Mouse (Mus musculus): ENCODE data around the gene Slc25a11. TPM values are rescaled to one million over a fixed set of nuclear protein-coding genes. Genes with fewer than 3 reads are reported as not detected.

Gene Slc25a11
- polyA plus RNA-seq, 1 experiment from 2014 or later, result 162 TPM

- Histone ChIP-seq H3K4me1 (0 out of 2 replicates have a peak, but pooled peaks cover 3% of the 10 kb centered on the region), H3K27ac (no peak overlapping the region), H3K9me3 (no peaks in the 10 kb centered on the region)
Observed at GRCm38 (mm10) chr11:70626877-70627276, 20.4 kb downstream of the Slc25a11 start.

GRCm38 (mm10) chr11:70625473-70625872 is 21.8 kb downstream of the Slc25a11 start:
- Histone ChIP-seq H3K36me3 (no peaks in the 10 kb centered on the region), H3K9ac (no peak overlapping the region), H3K9me3 (no peaks in the 10 kb centered on the region), H3K27ac (no peak overlapping the region), H3K27me3 (no peaks in the 10 kb centered on the region), H3K4me3 (no peak overlapping the region), H3K4me2 (no peak overlapping the region), H3K4me1 (0 out of 2 replicates have a peak, but pooled peaks cover 8% of the 10 kb centered on the region)
- no peak for ATAC-seq (ENCODE audit: borderline replicate concordance, extremely low read depth, low FRiP score, low TSS enrichment)
- 36% methylated on average over 4 of the region's 4 CpGs for WGBS

More at GRCm38 (mm10) chr11:70626877-70627276, 20.4 kb downstream of the Slc25a11 start:
- Histone ChIP-seq H3K4me3 (no peak overlapping the region), H3K36me3 (no peaks in the 10 kb centered on the region), H3K4me2 (no peak overlapping the region), H3K27me3 (no peaks in the 10 kb centered on the region), H3K9ac (no peak overlapping the region)
- 63% methylated on average over 4 of the region's 4 CpGs for WGBS
- ATAC-seq (ENCODE audit: borderline replicate concordance, extremely low read depth, low FRiP score, low TSS enrichment), result no peak

GRCm38 (mm10) chr11:70623053-70623742 is 24.1 kb downstream of the Slc25a11 start:
- no peak overlapping the region for H3K9ac ChIP-seq
- 61% methylated on average over 10 of the region's 10 CpGs for WGBS
- no peak for ATAC-seq (ENCODE audit: borderline replicate concordance, extremely low read depth, low FRiP score, low TSS enrichment)

DNA sequence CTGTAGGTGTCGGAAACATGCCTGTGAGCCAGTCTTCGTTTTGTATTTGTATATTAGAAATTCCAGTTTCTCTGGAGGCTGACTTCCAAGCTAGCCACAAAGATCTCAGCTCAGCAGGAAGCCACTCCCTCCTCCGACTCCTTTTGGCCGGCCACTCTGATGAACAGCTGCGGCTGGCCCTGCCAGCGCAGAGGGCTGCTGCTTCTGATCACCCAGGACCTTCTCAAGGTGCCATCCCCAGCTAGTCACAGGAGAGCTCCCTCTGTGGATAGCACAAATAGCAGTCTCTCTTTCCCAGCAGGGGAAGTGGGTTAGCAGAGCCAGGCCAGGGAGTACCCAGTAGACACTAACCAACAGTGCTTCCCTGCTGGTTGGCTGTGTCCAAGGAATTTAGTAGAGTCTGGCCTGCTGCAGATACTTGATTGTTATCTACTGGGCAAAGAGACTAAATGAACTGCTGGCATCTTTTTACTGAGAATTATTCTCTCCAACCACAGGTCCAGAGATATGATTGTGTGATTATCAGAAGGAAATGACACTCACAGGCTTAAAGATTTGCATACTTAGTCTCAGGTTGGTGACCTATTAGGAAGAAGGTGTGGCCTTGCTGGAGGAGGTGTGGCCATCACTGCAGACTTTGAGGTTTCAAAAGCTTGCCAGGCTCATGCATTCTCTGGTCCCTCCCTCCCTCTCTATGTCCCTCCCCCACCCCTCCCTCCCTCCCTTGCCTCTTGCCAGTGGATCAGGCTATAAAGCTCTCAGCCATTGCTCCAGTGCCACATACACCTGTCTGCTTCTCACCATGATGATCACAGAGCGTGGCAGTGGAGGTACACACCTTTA is 25.1 kb downstream of the Slc25a11 start:
- Histone ChIP-seq H3K36me3 (no peaks in the 10 kb centered on the region), H3K4me2 (no peak overlapping the region), H3K4me3 (no peak overlapping the region), H3K9me3 (no peaks in the 10 kb centered on the region), H3K4me1 (0 out of 2 replicates have a peak, but pooled peaks cover 8% of the 10 kb centered on the region), H3K9ac (no peak overlapping the region), H3K27me3 (no peaks in the 10 kb centered on the region), H3K27ac (no peak overlapping the region)
- 40% methylated on average over 7 of the region's 7 CpGs for WGBS
- ATAC-seq (ENCODE audit: borderline replicate concordance, extremely low read depth, low FRiP score, low TSS enrichment), result 0 out of 2 replicates have a peak, but pooled peaks have one; percentile 27

More at GRCm38 (mm10) chr11:70623053-70623742, 24.1 kb downstream of the Slc25a11 start:
- no peak overlapping the region for H3K4me2 ChIP-seq
- H3K36me3 ChIP-seq, result no peaks in the 10 kb centered on the region
- H3K27me3 ChIP-seq, result no peaks in the 10 kb centered on the region
- no peak overlapping the region for H3K4me3 ChIP-seq
- no peaks in the 10 kb centered on the region for H3K9me3 ChIP-seq
- H3K27ac ChIP-seq, result no peak overlapping the region
- H3K4me1 ChIP-seq, result 0 out of 2 replicates have a peak, but pooled peaks cover 8% of the 10 kb centered on the region

DNA sequence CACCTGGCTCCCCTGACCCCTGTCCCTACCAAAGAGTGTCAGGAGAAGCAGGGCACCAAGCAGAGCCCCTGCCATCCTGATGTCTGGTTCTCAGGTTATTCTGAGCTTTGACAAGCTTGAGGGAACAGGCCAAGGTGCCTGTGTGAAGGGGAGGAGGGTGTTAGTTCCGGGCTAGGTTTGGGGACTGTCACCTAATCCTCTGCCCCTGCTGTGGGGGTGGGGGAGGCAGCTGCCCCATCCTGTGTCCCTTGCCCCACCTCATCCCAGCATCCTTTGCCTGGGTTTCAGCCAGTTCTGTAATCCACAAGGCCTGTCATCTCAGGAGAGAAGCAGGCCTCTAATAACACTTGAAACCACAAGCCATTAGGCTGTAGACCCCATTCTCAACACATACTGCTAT is 28.2 kb downstream of the Slc25a11 start, which contains the start of gene Chrne:
TSS of gene Chrne (minus strand) at position 116 of the 400 bp plus-strand sequence.
- Histone ChIP-seq H3K4me2 (no peak within 1 kb of the TSS), H3K27me3 (0 out of 2 replicates have a peak, but pooled peaks cover 9% of the 10 kb centered on the region), H3K4me1 (peaks cover 20% of the 10 kb centered on the region), H3K36me3 (no peaks in the 10 kb centered on the region), H3K9ac (no peak within 1 kb of the TSS), H3K4me3 (no peak within 1 kb of the TSS), H3K27ac (no peak within 1 kb of the TSS), H3K9me3 (no peaks in the 10 kb centered on the region)
- ATAC-seq (ENCODE audit: borderline replicate concordance, extremely low read depth, low FRiP score, low TSS enrichment), result no peak
- 24% methylated on average over 1 of the region's 1 CpGs for WGBS

GRCm38 (mm10) chr11:70615516-70616093 is 31.7 kb downstream of the Slc25a11 start, which contains the start of gene 4930544D05Rik:
4930544D05Rik (plus strand) TSS chr11:70615848.
- 0 out of 2 replicates have a peak, but pooled peaks cover 9% of the 10 kb centered on the region for H3K27me3 ChIP-seq
- 14% methylated on average over 21 of the region's 21 CpGs for WGBS
- H3K9ac ChIP-seq, result peak within 1 kb of the TSS; percentile 50
- H3K4me3 ChIP-seq, result peak within 1 kb of the TSS; percentile 44
- peaks cover 12% of the 10 kb centered on the region for H3K36me3 ChIP-seq
- ATAC-seq (ENCODE audit: borderline replicate concordance, extremely low read depth, low FRiP score, low TSS enrichment), result peak; percentile 13; the same call in 1 of the 2 replicates
- peak within 1 kb of the TSS; percentile 58 for H3K27ac ChIP-seq
- peaks cover 12% of the 10 kb centered on the region for H3K4me1 ChIP-seq
- no peaks in the 10 kb centered on the region for H3K9me3 ChIP-seq
- H3K4me2 ChIP-seq, result peak within 1 kb of the TSS; percentile 92

DNA sequence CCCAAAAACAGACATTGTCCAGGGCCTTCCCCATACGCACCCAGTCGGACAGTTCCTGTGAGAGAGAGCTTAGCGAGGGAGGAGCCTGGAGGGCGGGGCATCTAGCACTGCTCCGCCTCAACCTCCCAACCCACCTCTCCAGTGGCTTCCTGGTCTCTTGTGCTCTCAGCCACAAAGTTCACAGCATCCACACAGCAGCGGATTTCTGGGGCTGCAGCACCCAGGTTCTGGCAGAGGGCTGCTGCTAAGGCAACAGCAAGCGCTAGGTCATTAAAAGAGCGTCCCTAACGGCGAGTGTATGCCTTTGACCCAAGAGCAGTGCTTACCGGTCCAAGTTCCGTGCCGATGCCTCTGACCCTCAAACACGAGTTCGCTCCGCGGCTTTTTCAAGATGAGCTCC is 32.2 kb downstream of the Slc25a11 start:
- no peaks in the 10 kb centered on the region for H3K9me3 ChIP-seq
- H3K9ac ChIP-seq, result peak overlapping the region; percentile 50
- WGBS, result under 1% methylated on average over 17 of the region's 17 CpGs
- H3K4me1 ChIP-seq, result peaks cover 12% of the 10 kb centered on the region
- H3K4me2 ChIP-seq, result peak overlapping the region; percentile 92
- peaks cover 15% of the 10 kb centered on the region for H3K36me3 ChIP-seq
- H3K4me3 ChIP-seq, result peak overlapping the region; percentile 44
- ATAC-seq (ENCODE audit: borderline replicate concordance, extremely low read depth, low FRiP score, low TSS enrichment), result peak; percentile 87; the same call in 1 of the 2 replicates
- peak overlapping the region; percentile 58 for H3K27ac ChIP-seq
- 0 out of 2 replicates have a peak, but pooled peaks cover 9% of the 10 kb centered on the region for H3K27me3 ChIP-seq

GRCm38 (mm10) chr11:70612505-70612904 is 34.8 kb downstream of the Slc25a11 start:
- H3K9me3 ChIP-seq, result no peaks in the 10 kb centered on the region
- H3K36me3 ChIP-seq, result peaks cover 39% of the 10 kb centered on the region
- peaks cover 12% of the 10 kb centered on the region for H3K4me1 ChIP-seq
- no peak for ATAC-seq (ENCODE audit: borderline replicate concordance, extremely low read depth, low FRiP score, low TSS enrichment)
- no peak overlapping the region for H3K9ac ChIP-seq
- no peak overlapping the region for H3K27ac ChIP-seq
- 0 out of 2 replicates have a peak, but pooled peaks cover 9% of the 10 kb centered on the region for H3K27me3 ChIP-seq
- WGBS, result 75% methylated on average over 7 of the region's 7 CpGs
- no peak overlapping the region for H3K4me3 ChIP-seq
- H3K4me2 ChIP-seq, result no peak overlapping the region

- Histone ChIP-seq H3K27me3 (0 out of 2 replicates have a peak, but pooled peaks cover 1% of the 10 kb centered on the region), H3K9me3 (no peaks in the 10 kb centered on the region), H3K4me3 (no peak overlapping the region), H3K27ac (no peak overlapping the region), H3K9ac (no peak overlapping the region), H3K4me2 (no peak overlapping the region), H3K4me1 (peaks cover 12% of the 10 kb centered on the region), H3K36me3 (peaks cover 51% of the 10 kb centered on the region)
- 84% methylated on average over 4 of the region's 4 CpGs for WGBS
- ATAC-seq (ENCODE audit: borderline replicate concordance, extremely low read depth, low FRiP score, low TSS enrichment), result no peak
Observed at GRCm38 (mm10) chr11:70610752-70611151, 36.5 kb downstream of the Slc25a11 start.

GRCm38 (mm10) chr11:70608381-70609066 is 38.8 kb downstream of the Slc25a11 start:
- Histone ChIP-seq H3K9me3 (no peaks in the 10 kb centered on the region), H3K27ac (no peak overlapping the region), H3K27me3 (no peaks in the 10 kb centered on the region), H3K4me2 (no peak overlapping the region), H3K4me1 (no peaks in the 10 kb centered on the region), H3K4me3 (no peak overlapping the region), H3K36me3 (peaks cover 64% of the 10 kb centered on the region), H3K9ac (no peak overlapping the region)
- 87% methylated on average over 26 of the region's 26 CpGs for WGBS
- ATAC-seq (ENCODE audit: borderline replicate concordance, extremely low read depth, low FRiP score, low TSS enrichment), result no peak; the same call in 1 of the 2 replicates

DNA sequence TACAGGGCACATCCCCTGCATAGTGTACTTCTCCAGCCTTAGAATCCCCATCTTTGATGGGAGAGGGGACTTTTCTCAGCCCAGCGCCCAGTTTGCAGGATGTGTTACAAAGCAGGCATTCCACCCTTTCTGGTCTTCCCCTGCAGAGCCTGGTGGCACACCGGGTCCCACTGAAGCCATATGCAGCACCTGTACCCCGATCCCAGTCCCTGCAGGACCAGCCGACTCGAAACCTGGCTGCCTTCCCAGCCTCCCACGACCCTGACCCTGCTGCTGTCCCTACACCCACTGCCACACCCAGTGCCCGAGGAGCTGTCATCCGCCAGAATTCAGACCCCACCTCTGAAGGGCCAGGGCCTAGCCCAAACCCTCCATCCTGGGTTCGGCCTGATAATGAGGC is 39.7 kb downstream of the Slc25a11 start:
- Histone ChIP-seq H3K9ac (no peak overlapping the region), H3K4me1 (no peaks in the 10 kb centered on the region), H3K27ac (no peak overlapping the region), H3K9me3 (no peaks in the 10 kb centered on the region), H3K4me2 (no peak overlapping the region), H3K27me3 (no peaks in the 10 kb centered on the region), H3K4me3 (no peak overlapping the region), H3K36me3 (peaks cover 58% of the 10 kb centered on the region)
- ATAC-seq (ENCODE audit: borderline replicate concordance, extremely low read depth, low FRiP score, low TSS enrichment), result no peak
- WGBS, result 86% methylated on average over 9 of the region's 9 CpGs
